Mouse (Mus musculus) limb, embryonic 15.5 days (tissue): ENCODE measurements around the gene Lpar4. TPM values are rescaled to one million over a fixed set of nuclear protein-coding genes. Genes with fewer than 3 reads are reported as not detected.
A peak's percentile ranks its signal among the peaks of the same experiment; 100 is the strongest.

Experiments used
- ATAC-seq: fragments of 200-750 bp; cut with Nextera tagmentation; 2 replicates; pipeline ENCODE4 v1.8.0; 2017; ENCODE audit warnings: low read depth, moderate TSS enrichment; ENCODE audit not compliant: insufficient number of reproducible peaks, low FRiP score, low TSS enrichment
- H3K27ac ChIP-seq: fragments of 300-500 bp; sonication (generic); 2 replicates; pipeline ENCODE4 v1.5.1; 2015; ENCODE audit warnings: moderate library complexity, mild to moderate bottlenecking, inconsistent platforms
- H3K27me3 ChIP-seq: fragments of 300-500 bp; sonication (generic); 2 replicates; pipeline ENCODE4 v1.6.1; 2015; ENCODE audit warnings: inconsistent platforms
- H3K36me3 ChIP-seq: fragments of 300-500 bp; sonication (generic); 2 replicates; pipeline ENCODE4 v1.6.1; 2015; ENCODE audit warnings: inconsistent platforms
- H3K4me1 ChIP-seq: fragments of 300-500 bp; sonication (generic); 2 replicates; pipeline ENCODE4 v1.6.1; 2015; ENCODE audit warnings: inconsistent platforms
- H3K4me2 ChIP-seq: fragments of 300-500 bp; sonication (generic); 2 replicates; pipeline ENCODE4 v1.6.1; 2015; ENCODE audit warnings: mild to moderate bottlenecking, inconsistent platforms
- H3K4me3 ChIP-seq: fragments of 300-500 bp; sonication (generic); 2 replicates; pipeline ENCODE4 v1.5.1; 2015; ENCODE audit warnings: mild to moderate bottlenecking, inconsistent platforms
- H3K9ac ChIP-seq: fragments of 300-500 bp; sonication (generic); 2 replicates; pipeline ENCODE4 v1.6.1; 2015; ENCODE audit warnings: inconsistent platforms
- H3K9me3 ChIP-seq: fragments of 300-500 bp; sonication (generic); 2 replicates; pipeline ENCODE4 v1.6.1; 2016; ENCODE audit warnings: inconsistent platforms
- WGBS: fragments of 180-500 bp; shearing (Covaris S2); methylation state at CpG from one replicate; pipeline ENCODE4 v1.1.7; 2015; 5-methylcytosine and 5-hydroxymethylcytosine counted together
- polyA plus RNA-seq: library from polyadenylated mRNA; unstranded; fragments of >200 nt; fragmentation: Nextera tagmentation; extraction: Ambion mirVana; gene quantifications from 2 replicates; pipeline ENCODE4 v1.2.1, GENCODE M21; 2015

Gene Lpar4
- 33.8 and 39.6 TPM in 2 replicates for polyA plus RNA-seq

- peak within 1 kb of the TSS; percentile 45 for H3K4me3 ChIP-seq
- 21% methylated on average over 11 of the region's 11 CpGs for WGBS
- 0 out of 2 replicates have a peak within 1 kb of the TSS, but pooled peaks have one; percentile 23 for H3K9ac ChIP-seq
- peak within 1 kb of the TSS; percentile 71 for H3K27ac ChIP-seq
- no peaks in the 10 kb centered on the region for H3K4me1 ChIP-seq
- no peaks in the 10 kb centered on the region for H3K9me3 ChIP-seq
- no peaks in the 10 kb centered on the region for H3K36me3 ChIP-seq
- no peaks in the 10 kb centered on the region for H3K27me3 ChIP-seq
- peak; percentile 65; the same call in 1 of the 2 replicates for ATAC-seq
- H3K4me2 ChIP-seq: peak within 1 kb of the TSS; percentile 20
Measured at GRCm38 (mm10) chrX:106920175-106920827, at the start of gene Lpar4. Gene Lpar4, plus strand, starts transcription at chrX:106920625.

GRCm38 (mm10) chrX:106871426-106871825 lies 49.0 kb upstream of the Lpar4 start:
- Histone ChIP-seq H3K9ac (no peak overlapping the region), H3K4me3 (no peak overlapping the region), H3K4me2 (no peak overlapping the region), H3K27ac (peak overlapping the region; percentile 59), H3K36me3 (no peaks in the 10 kb centered on the region), H3K4me1 (no peaks in the 10 kb centered on the region), H3K27me3 (no peaks in the 10 kb centered on the region), H3K9me3 (no peaks in the 10 kb centered on the region)
- ATAC-seq: no peak
- 42% methylated on average over 3 of the region's 3 CpGs for WGBS

GRCm38 (mm10) chrX:106871894-106872293 lies 48.5 kb upstream of the Lpar4 start:
- Histone ChIP-seq H3K36me3 (no peaks in the 10 kb centered on the region), H3K4me1 (no peaks in the 10 kb centered on the region), H3K9me3 (no peaks in the 10 kb centered on the region), H3K4me2 (no peak overlapping the region), H3K27me3 (no peaks in the 10 kb centered on the region), H3K27ac (peak overlapping the region; percentile 59; the same call in 1 of the 2 replicates), H3K4me3 (no peak overlapping the region), H3K9ac (no peak overlapping the region)
- ATAC-seq: no peak
- WGBS: 37% methylated on average over 3 of the region's 3 CpGs

- Histone ChIP-seq H3K27ac (peak overlapping the region; percentile 72; the same call in 1 of the 2 replicates), H3K9me3 (no peaks in the 10 kb centered on the region), H3K36me3 (no peaks in the 10 kb centered on the region), H3K4me1 (no peaks in the 10 kb centered on the region), H3K4me3 (no peak overlapping the region), H3K4me2 (no peak overlapping the region), H3K27me3 (no peaks in the 10 kb centered on the region), H3K9ac (no peak overlapping the region)
- WGBS: 36% methylated on average over 4 of the region's 4 CpGs
- peak; percentile 48; the same call in 1 of the 2 replicates for ATAC-seq
Measured at GRCm38 (mm10) chrX:106872315-106872714, 48.1 kb upstream of the Lpar4 start.

DNA sequence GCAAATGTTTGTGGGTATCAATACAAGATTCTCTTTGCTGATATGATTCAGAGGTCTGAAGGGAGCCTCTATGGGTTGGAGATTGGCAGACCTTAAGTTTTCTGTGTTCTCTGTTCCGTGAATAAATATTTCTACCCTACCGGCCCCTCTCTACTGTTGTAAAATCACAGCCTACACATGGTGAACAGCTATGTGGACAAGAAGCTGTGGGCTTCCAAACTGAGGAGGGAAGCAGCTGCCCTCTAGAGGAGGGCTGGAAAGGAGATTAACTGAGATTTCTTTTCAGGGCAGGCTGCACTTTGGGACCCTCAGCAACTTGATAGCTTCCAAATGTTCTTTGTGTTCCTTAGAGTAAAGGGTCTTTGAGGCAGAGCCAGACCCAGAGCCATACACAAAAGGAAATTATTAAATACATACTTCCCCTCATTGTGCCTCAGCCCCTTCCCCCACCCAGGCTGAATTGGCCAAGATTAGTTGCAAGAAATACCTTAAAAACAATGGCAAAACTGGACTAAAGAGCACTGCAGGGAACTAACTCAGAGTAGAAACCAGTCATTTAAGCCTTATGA lies 22.6 kb upstream of the Lpar4 start:
- WGBS: 50% methylated on average over 2 of the region's 2 CpGs
- no peak overlapping the region for H3K4me2 ChIP-seq
- H3K9me3 ChIP-seq: no peaks in the 10 kb centered on the region
- no peaks in the 10 kb centered on the region for H3K36me3 ChIP-seq
- no peak overlapping the region for H3K4me3 ChIP-seq
- H3K27me3 ChIP-seq: no peaks in the 10 kb centered on the region
- ATAC-seq: peak; percentile 72
- H3K9ac ChIP-seq: no peak overlapping the region
- H3K27ac ChIP-seq: peak overlapping the region; percentile 65
- peaks cover 3% of the 10 kb centered on the region; the same call in 1 of the 2 replicates for H3K4me1 ChIP-seq

DNA sequence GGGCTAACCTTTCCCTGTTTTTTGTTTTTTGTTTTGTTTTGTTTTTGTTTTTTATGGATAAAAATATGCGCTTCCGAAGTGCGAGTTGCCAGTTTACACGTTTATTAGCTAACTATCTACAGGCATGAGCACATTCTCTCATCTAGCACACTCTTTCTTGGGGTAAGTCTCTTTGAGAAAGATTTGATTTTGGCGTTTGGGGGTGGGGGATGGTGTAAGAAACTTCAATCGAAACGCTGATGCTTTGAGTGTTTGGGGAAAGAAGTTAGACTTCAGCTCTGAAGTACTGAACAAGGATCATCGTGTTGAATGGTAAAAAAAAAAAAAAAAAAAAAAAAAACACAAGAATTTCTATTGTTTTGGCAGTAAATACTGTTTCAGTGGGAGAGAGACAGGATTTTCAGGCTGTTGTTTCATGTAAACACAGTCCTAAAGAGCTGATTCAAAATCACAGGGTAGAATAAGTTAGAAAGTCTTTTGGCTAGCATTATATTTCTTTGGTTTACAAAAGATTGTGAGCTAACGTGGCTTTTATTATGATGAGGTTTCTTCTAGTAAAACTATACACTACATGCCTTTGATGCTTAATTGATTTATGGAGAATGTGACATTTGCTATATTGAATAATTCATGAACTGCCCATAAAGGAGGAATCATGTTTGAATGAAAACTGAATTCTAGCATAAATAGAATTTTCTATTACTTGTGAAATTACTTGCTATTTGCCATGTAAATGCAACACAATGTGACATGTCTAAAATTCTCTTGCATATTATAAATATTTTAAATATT lies 599 bp downstream of the Lpar4 start:
- no peaks in the 10 kb centered on the region for H3K36me3 ChIP-seq
- no peak for ATAC-seq
- no peaks in the 10 kb centered on the region for H3K4me1 ChIP-seq
- H3K4me3 ChIP-seq: peak overlapping the region; percentile 45
- 17% methylated on average over 9 of the region's 9 CpGs for WGBS
- H3K27ac ChIP-seq: peak overlapping the region; percentile 71
- H3K4me2 ChIP-seq: peak overlapping the region; percentile 20
- 0 out of 2 replicates have a peak overlapping the region, but pooled peaks have one; percentile 23 for H3K9ac ChIP-seq
- H3K9me3 ChIP-seq: no peaks in the 10 kb centered on the region
- no peaks in the 10 kb centered on the region for H3K27me3 ChIP-seq

- no peak overlapping the region for H3K4me2 ChIP-seq
- H3K9ac ChIP-seq: no peak overlapping the region
- no peaks in the 10 kb centered on the region for H3K4me1 ChIP-seq
- H3K4me3 ChIP-seq: no peak overlapping the region
- H3K27me3 ChIP-seq: no peaks in the 10 kb centered on the region
- H3K36me3 ChIP-seq: no peaks in the 10 kb centered on the region
- no peak overlapping the region for H3K27ac ChIP-seq
- no peak for ATAC-seq
- no peaks in the 10 kb centered on the region for H3K9me3 ChIP-seq
Measured at GRCm38 (mm10) chrX:106924572-106924971, 4.1 kb downstream of the Lpar4 start.

- Histone ChIP-seq H3K4me2 (no peak overlapping the region), H3K27ac (no peak overlapping the region), H3K9ac (no peak overlapping the region), H3K4me3 (no peak overlapping the region), H3K27me3 (no peaks in the 10 kb centered on the region), H3K9me3 (no peaks in the 10 kb centered on the region), H3K4me1 (no peaks in the 10 kb centered on the region), H3K36me3 (no peaks in the 10 kb centered on the region)
- WGBS: 56% methylated on average over 3 of the region's 3 CpGs
- ATAC-seq: peak; percentile 69; the same call in 1 of the 2 replicates
Measured at GRCm38 (mm10) chrX:106939326-106939725, 18.9 kb downstream of the Lpar4 start.

DNA sequence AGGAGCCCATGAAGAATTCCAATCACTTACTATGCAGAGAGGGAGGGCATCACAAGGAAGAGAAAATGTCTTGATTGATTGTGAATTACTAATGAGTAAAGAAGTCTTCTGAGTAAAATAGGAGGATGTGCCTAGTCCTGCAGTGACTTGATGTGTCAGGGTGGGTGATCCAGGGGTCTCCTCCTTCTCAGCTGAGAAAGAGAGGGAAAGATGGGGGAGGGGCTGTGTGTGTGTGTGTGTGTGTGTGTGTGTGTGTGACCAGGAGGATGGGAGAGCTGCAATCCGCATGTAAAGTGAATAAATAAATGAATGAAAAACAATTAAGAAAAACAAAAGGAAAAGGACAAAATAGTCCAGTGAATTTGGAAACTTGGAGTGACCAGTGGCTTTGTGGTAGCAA lies 30.1 kb downstream of the Lpar4 start:
- Histone ChIP-seq H3K36me3 (no peaks in the 10 kb centered on the region), H3K27ac (no peak overlapping the region)
- WGBS: 80% methylated on average over 1 of the region's 1 CpGs

GRCm38 (mm10) chrX:106951016-106951415 lies 30.6 kb downstream of the Lpar4 start:
- Histone ChIP-seq H3K27ac (no peak overlapping the region), H3K4me3 (no peak overlapping the region), H3K4me1 (no peaks in the 10 kb centered on the region), H3K36me3 (no peaks in the 10 kb centered on the region), H3K9me3 (no peaks in the 10 kb centered on the region), H3K27me3 (no peaks in the 10 kb centered on the region), H3K9ac (no peak overlapping the region), H3K4me2 (no peak overlapping the region)
- 30% methylated on average over 2 of the region's 2 CpGs for WGBS
- no peak for ATAC-seq

More for the DNA sequence above, 30.1 kb downstream of the Lpar4 start:
- H3K9ac ChIP-seq: no peak overlapping the region
- H3K9me3 ChIP-seq: no peaks in the 10 kb centered on the region
- no peak overlapping the region for H3K4me3 ChIP-seq
- H3K4me2 ChIP-seq: no peak overlapping the region
- no peak for ATAC-seq
- H3K4me1 ChIP-seq: no peaks in the 10 kb centered on the region
- no peaks in the 10 kb centered on the region for H3K27me3 ChIP-seq

- Histone ChIP-seq H3K36me3 (no peaks in the 10 kb centered on the region), H3K27ac (no peak overlapping the region), H3K4me1 (no peaks in the 10 kb centered on the region), H3K27me3 (no peaks in the 10 kb centered on the region), H3K9me3 (no peaks in the 10 kb centered on the region), H3K9ac (no peak overlapping the region), H3K4me2 (no peak overlapping the region), H3K4me3 (no peak overlapping the region)
- 49% methylated on average over 1 of the region's 1 CpGs for WGBS
- ATAC-seq: no peak
Measured at GRCm38 (mm10) chrX:106953840-106954239, 33.4 kb downstream of the Lpar4 start.

GRCm38 (mm10) chrX:106962233-106962632 lies 41.8 kb downstream of the Lpar4 start:
- Histone ChIP-seq H3K9me3 (no peaks in the 10 kb centered on the region), H3K27ac (no peak overlapping the region), H3K4me3 (no peak overlapping the region), H3K36me3 (no peaks in the 10 kb centered on the region), H3K27me3 (no peaks in the 10 kb centered on the region), H3K4me1 (no peaks in the 10 kb centered on the region), H3K4me2 (no peak overlapping the region), H3K9ac (no peak overlapping the region)
- 67% methylated on average over 2 of the region's 2 CpGs for WGBS
- no peak for ATAC-seq
